Mouse (Mus musculus) spleen, adult 2 months (tissue): Measurements from ENCODE around the gene Gm14151.

Source experiments
- CTCF ChIP-seq: fragments of 200-500 bp; IDR thresholded peaks from 2 replicates; pipeline ENCODE4 v1.5.1; 2011; ENCODE audit warnings: mild to moderate bottlenecking, inconsistent platforms; ENCODE audit not compliant: insufficient read depth, insufficient read length, insufficient replicate concordance; ENCODE audit errors: extremely low read depth
- POLR2A ChIP-seq: fragments of 200-500 bp; IDR thresholded peaks from 2 replicates; pipeline ENCODE4 v1.6.1; 2011; ENCODE audit warnings: low read depth, low read length, inconsistent platforms

DNA sequence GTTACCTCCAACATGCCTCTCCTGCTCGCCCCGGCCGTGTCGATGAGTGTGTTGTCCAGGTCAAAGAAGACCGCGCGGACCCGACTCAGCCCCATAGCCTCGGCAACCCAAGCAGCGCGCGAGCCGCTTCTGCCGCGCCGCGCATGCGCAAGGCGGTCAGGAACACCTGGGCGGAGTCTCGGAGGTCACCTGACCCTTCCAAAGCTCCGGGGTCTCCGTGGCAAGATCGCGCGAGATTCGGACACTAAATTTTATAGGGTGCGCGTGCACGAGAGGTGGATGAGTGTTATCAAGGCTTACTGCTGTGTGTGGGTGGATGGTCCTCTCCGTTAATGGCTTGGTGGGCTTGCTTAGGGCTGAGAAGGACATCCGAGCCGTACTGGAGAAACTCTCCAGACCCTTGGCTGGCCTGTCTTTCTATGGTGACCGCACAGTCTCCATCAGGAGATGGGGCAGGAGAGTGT, 52.9 kb downstream of the Gm14151 start, which contains the start of the genes Ninl and Nanp:
- TF ChIP-seq CTCF, result no peak
- no peak; the same call in 1 of the 2 replicates for TF ChIP-seq POLR2A
